Mouse (Mus musculus) heart, adult 11 months (tissue): ENCODE results near the gene Bgn.

Experiments used
- DNase-seq: peaks from one replicate; pipeline ENCODE4 v3.0.0; 2022

The Bgn gene

GRCm38 (mm10) chrX:73483484-73483810, at the start of gene Bgn:
TSS of gene Bgn (plus strand) at chrX:73483602.
- DNase-seq, result peak; percentile 93

DNA sequence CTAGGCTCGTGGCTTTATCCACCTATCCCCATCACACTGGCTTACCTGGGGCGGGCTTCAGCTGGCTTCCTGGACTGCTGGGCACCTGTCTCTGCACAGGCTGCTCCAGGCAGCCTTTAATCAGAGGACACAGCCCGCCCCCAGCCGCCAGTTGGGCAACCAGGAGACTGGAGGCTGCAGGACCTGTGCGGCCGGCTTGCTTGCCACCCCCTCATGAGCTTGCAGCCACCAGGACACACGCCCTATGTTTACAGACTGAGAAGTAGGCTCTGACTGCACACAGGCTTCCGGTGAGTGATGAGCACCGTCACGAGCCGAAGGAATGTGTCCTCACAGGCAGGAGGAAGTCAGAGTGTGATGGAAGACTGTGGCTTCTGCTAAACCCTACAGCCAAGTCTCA, 48.1 kb upstream of the Bgn start, which contains the start of gene Trex2:
Trex2 (minus strand) TSS at position 93 of the 400 bp plus-strand sequence.
- no peak for DNase-seq

DNA sequence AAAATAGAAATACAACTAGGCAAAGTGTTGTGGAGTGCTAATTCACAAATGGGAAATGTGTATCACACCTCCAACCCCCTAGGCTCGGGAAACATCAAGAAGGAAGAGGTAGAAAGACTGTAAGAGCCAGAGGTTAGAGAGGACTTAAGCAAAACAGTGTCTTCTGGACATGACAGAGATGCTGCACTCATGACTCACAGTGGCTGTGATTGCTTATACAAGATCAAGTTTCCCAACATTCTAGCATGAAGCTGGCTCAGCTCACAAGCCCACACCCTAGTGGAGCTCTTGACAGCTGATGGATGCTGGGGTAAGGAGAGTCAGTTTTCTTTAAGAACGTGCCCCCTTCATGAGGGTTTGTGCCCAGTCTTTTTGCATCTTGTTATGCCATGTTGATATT, 42.0 kb upstream of the Bgn start:
- no peak for DNase-seq

- peak; percentile 83 for DNase-seq
These were observed 31.5 kb upstream of the Bgn start for GRCm38 (mm10) chrX:73451949-73452348.

DNA sequence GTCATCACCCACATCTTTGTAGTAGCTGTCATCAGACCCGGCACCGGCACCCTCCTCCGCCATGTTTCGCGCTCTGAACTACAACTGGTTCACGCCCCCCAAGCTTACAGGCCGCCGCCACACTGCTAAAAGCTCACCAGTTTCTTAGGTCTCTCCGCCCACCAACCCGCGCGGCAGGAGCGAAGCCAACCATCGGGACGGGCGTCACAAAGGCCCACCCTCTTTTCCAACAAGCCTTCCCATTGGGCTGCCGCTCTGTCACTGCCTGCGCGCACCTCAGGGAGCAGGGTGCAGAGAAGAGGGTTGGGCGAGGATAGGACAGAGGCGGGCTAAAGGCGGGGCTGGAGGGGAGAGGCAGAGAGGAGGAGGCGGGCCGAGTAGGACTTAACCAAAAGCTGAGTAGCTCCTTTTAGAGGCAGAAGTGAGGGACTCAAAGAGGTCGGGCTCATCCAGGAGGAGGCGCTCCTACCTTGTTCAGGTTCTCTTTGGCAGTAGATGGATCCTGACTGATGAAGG, 24.5 kb upstream of the Bgn start, which contains the start of gene Haus7:
Haus7 (minus strand) TSS at position 168 of the 516 bp plus-strand sequence.
- peak; percentile 100 for DNase-seq

DNA sequence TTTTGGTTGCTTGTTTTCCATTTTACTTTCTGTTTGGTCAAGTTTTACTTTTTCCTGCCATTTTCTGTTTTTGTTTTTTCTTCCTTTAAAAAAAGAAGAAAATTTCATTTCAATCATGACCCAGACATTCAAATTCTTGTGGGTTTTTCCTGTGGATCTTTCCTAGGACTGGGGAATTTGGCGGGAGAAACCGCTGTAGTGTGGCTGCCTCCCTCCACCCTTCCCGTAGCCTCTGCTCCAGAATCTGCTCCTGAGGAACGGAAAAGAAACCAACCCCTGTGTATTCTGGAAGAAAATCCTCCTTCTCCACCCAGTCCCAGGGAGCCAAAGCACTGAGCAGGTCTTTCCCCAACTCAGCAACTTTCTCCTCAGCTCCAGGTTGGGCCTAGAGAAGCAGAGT, 22.6 kb upstream of the Bgn start:
- peak; percentile 82 for DNase-seq

DNA sequence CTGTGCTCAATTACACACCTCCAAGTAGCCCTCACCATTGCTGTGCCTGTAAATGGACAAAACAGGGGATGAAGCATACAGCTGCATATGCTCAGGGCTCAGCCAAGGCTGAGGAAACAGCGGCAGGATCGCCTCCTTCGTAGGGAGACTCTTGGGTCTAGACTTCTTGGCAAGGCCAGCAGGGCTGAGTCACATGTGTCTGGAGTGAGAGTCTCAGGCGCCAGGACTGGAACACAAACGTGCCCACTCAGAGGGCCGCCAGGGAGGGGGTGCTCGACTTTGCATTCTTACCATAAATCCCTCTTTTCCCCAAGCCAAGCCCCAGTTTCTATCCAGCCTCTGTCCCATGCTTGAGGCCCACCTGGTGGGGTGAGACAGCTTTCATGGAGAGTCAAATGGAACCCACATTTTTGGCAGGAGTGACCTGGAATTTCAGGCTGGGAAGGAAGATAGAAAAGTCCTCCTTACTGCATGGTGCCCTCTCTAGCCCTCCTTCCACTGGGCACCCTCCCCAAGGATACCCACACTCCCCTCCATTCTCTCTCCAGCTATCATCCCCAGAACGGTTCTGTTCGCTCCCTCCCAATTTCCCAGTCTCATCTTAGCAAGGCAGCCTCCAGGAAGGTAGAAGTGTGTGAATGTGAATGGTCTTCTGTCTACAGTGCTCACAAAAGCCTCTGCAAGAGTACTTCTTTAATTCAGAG, 17.8 kb upstream of the Bgn start:
- peak; percentile 98 for DNase-seq

DNA sequence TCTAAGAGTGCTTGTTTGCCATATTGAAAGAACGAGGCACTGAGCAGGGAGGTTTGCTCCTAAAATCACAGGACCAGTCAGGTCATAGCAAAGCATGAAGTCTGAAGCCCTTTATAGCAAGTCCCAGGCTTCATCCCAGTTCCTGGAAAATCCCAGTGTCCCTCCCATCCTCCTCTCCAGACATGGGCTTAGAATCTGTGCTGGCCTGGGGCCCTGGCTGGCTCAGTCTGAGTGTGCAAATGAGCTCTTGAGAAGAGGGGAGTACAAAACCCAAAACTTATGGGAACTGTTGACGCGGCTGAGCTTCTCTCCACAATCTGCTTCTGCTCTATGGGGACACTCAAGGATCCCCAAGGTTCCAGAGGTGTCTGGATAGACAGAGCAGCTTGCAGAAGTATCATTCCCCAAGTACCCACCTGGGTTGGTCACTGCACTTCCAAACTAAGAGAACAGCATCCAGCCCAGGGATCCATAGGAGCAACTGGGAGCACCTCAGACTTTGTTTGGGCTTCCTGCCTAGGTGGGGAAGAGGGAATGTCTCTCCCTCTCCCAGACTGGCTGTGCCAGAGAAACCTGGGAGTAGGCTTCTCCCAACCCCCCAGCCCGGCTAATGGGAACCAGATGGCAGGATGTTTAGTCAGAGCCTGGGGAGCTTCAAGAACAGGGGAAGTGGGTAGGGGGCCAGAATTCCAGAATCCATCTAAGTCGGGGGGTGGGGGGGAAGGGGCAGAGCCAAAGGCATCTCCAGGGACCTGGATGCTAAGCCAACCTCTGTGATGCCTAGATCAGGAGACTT, 15.8 kb upstream of the Bgn start:
- peak; percentile 96 for DNase-seq

DNA sequence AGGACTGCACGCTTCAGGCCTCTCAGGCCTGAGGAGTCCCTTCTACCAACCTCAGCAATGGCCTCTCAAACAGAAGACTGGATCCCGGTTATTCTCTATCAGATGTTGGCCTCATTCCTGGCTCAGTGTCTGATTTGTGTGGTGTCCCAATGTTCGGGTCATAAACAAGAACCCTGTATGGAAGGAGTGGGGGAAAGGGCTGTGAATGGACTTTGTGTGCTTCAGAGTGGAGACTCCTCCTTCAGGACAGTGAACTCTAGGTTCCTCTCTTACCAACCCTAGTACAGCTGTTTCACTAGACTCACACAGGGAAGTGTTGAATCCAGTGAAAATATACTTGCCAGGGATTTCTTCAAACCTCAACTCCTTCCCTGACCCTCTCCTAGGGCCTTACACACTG, 15.1 kb upstream of the Bgn start:
- DNase-seq, result peak; percentile 92

DNA sequence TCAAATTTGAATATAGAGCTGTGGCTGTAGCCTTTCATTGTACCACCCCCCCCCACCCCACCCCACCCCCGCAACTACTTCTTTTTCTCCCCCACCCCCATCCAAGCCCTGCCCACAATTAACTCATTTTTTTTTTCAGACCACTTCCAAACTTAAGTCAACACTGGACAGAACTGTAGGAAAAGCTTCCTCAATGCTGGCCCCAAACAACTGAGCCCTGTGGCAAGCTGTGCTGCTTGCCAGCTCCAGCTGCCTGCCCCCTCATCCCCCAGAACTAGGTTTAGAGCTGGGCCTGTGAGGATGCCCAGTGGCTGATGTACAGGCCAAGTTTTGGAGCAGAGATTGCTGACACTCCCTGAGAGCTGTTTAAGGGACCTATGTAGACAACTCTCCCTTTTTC, 14.7 kb upstream of the Bgn start:
- DNase-seq, result peak; percentile 89

DNA sequence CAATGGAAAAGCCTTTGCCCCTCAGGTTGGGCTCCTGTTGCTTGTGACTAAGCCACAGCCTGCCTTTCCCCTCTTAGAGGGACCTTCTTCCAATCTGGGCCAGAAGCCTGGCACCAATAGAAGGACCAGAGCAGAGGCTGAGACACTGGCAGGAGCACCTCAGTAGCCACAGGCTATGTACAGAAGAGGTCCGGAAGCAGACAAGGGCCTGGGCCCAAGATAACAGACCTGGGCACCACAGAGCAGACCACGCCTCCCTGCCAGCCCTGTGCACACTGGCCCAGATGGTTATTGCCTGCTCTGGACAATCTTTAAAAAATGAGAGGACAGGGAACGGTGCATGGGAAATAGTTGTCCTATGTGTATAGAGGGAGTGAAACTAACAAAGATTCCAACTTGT, 11.6 kb upstream of the Bgn start:
- peak; percentile 66 for DNase-seq

DNA sequence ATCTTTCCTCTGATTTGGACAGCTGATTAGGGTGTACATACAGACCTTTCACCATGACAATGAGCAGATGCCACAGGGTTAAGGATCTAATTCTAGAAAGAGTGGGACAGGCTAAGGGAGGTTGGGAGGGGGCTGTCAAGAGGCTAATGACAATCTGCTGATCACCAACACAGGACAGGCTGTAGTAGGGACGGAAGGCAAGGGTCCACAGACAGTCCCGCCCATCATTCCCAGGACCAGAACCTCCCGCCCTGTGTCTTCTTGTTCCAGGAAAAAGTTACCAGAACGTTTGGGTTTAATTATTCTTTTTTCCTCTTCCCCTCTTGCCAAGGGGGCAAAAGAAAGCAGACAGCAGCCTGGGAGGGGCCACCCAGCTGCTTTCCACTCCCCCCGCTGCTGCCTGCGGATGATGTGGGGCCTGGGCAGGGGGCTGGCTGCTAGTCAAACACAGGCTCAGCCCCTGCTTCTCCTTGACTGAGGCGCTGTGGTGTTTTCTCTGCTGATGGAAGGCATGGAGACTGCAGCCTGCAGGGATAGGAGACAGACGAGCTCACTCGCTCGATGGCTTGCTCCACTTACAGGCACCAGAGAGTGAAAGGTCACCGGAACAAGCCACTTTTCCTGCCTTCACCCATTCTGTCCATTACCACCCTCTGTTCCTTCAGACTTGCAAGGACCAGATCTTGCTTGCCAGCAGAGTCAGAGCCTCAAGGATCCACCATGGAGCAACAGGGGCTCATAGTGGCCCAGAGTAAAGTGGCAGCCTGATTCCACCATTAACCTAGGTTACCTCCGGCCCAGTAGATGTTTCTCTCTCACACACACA, 8.8 kb upstream of the Bgn start:
- DNase-seq, result peak; percentile 87

GRCm38 (mm10) chrX:73475658-73476256, 7.6 kb upstream of the Bgn start:
- DNase-seq, result peak; percentile 78

DNA sequence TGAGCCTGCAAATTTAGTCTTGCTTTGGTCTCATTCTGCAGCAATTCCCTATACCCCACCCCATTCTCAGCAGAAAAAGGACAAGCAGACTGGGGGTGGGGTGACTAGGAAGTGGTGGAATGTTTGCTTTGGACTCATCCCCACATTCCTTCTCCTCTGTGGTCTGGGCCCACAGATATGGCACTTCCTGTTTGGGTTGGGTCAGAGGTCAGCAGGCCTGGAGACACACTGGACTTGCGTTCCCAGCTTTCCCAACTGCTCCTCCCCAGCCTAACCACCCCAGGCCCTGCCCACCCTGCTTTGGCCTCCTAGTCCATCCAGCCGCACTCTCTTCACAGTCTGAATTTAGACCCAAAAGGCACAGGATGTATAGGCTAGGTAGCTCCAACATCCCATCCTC, 6.8 kb upstream of the Bgn start:
- DNase-seq, result peak; percentile 99

GRCm38 (mm10) chrX:73477500-73477899, 5.9 kb upstream of the Bgn start:
- DNase-seq, result no peak

DNA sequence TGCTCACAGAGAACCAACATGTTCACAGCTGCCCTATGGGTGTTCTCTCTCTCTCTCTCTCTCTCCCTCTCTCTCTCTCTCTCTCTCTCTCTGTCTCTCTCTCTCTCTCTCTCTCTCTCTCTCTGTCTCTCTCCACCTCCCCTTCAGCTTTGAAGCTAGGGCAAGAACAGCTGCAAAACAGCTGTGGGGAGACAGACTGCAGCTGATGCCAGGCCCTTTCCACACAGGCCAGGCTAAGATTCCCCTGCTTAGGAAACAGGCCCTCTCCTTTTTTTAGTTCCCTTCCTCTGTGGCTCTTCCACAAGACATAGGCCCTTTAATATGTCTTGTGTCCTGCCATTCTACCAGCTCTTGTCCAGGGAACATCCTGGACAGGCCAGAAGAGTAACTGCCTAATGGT, 3.7 kb upstream of the Bgn start:
- DNase-seq, result peak; percentile 94

GRCm38 (mm10) chrX:73480334-73480733, 3.1 kb upstream of the Bgn start:
- DNase-seq, result peak; percentile 96

- DNase-seq, result peak; percentile 91
These were observed 539 bp upstream of the Bgn start for GRCm38 (mm10) chrX:73482643-73483483.

GRCm38 (mm10) chrX:73484076-73484475, 674 bp downstream of the Bgn start:
- DNase-seq, result peak; percentile 90

GRCm38 (mm10) chrX:73484870-73485269, 1.5 kb downstream of the Bgn start:
- peak; percentile 89 for DNase-seq

DNA sequence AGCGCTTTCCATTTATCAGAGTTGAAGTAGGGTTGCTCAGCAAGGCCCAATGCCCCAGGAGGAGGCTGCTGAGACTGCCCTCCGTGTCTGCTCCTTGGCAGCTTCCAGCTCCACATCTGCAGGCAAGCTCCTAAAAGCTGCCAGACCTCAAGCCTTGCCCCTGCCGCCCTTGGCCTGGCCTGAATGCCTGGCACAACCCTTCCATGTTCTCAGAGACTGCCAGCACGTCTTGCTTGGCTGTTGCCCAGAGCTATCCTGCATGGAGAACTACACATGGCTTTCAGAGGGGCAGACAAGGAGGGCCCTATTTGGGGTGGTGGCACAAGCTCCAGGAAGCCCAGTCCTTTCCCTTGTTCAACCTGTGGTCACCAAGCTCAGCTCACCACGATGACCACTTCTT, 3.5 kb downstream of the Bgn start:
- peak; percentile 92 for DNase-seq

DNA sequence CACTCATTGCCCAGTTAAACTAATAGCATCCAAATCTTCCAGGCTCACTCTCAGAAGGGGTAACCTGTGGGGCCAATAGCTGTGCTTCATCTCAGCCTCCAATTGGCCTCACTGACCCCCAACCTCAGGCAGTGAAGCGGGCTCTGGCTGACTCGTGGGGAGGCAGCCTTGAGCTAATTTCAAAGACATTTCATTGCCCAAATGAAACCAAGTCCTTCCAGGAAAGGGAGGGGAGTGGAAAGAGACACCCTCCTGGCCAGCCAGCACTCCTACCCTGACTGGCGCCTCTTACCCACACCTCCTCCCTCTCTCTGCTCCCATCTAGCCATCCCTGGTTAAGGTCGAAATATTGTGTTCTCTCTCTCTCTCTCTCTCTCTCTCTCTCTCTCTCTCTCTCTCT, 6.8 kb downstream of the Bgn start:
- DNase-seq, result no peak
